Mouse (Mus musculus) G1E (cell line): Measurements from ENCODE around the gene Hs6st2.

Experiments used
- CTCF ChIP-seq: IDR thresholded peaks from 2 replicates; pipeline ENCODE4 v1.5.1; 2012; ENCODE audit warnings: low read depth, low read length, inconsistent platforms, mixed read lengths
- GATA1 ChIP-seq: IDR thresholded peaks from 2 replicates; pipeline ENCODE4 v1.6.1; 2012; ENCODE audit warnings: borderline replicate concordance, low read length, inconsistent platforms, mixed read lengths
- TAL1 ChIP-seq: conservative IDR thresholded peaks from 2 replicates; pipeline ENCODE4 v1.6.1; 2012; ENCODE audit warnings: low read depth, low read length, inconsistent platforms, mixed read lengths

GRCm38 (mm10) chrX:51699079-51699478 lies 17.4 kb upstream of the Hs6st2 start:
- TF ChIP-seq GATA1 (no peak), CTCF (no peak), TAL1 (no peak)
